Mouse (Mus musculus): ENCODE results near the gene Lhpp. TPM values are rescaled to one million over a fixed set of nuclear protein-coding genes. Genes with fewer than 3 reads are reported as not detected.

Lhpp gene
- polyA plus RNA-seq, 1 experiment, result 4.7 TPM

DNA sequence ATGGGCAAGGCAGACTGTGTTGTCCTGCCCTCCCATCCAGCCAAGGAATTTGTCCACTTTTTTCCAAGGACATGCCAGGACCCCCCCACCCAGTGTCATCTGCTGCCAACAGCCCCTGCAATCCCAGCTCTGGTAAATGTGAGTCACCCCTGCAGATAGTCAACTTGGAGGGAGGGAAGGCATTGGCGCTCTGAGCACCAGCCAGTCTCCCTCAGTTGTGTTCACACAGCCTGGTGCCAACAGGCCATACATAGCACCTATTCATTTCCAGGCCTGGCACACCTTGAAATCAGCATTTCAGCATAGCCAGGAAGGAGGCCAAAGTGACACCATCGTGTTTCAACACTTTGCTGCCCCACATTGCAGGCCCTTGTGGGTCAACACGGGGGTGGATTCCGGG, 73.5 kb downstream of the Lhpp start:
- Histone ChIP-seq H3K79me2 (ENCODE audit: control insufficient read depth, insufficient read depth) (no peaks in the 10 kb centered on the region), H3K36me3 (ENCODE audit: control insufficient read depth, insufficient read depth) (no peaks in the 10 kb centered on the region), H3K4me3 (no peak overlapping the region), H3K4me2 (ENCODE audit: low read depth) (no peak overlapping the region), H3ac (ENCODE audit: control insufficient read depth, insufficient read length) (no peak overlapping the region), H3K27me3 (ENCODE audit: control insufficient read depth, insufficient read depth, insufficient read length) (no peaks in the 10 kb centered on the region)
- TF ChIP-seq CEBPB (IDR thresholded peaks at IDR 0.05; ENCODE audit: insufficient read depth, poor library complexity, severe bottlenecking) (no peak), POLR2AphosphoS2 (IDR thresholded peaks at IDR 0.05; ENCODE audit: insufficient read length, low read depth) (no peak), MYOD1 (IDR thresholded peaks at IDR 0.05; ENCODE audit: control insufficient read depth in 1 of 3, insufficient read length in 2 of 3, low read depth in 2 of 3) (no peak), SRF (IDR thresholded peaks at IDR 0.05; ENCODE audit: control insufficient read depth, insufficient read length, low read depth) (no peak), TCF3 (IDR thresholded peaks at IDR 0.05; ENCODE audit: insufficient read length, low read depth) (no peak), TCF12 (IDR thresholded peaks at IDR 0.05; ENCODE audit: insufficient read depth, poor library complexity, severe bottlenecking) (no peak), MYOG (IDR thresholded peaks at IDR 0.05; ENCODE audit: control insufficient read depth in 1 of 3, insufficient read depth in 1 of 3, insufficient read length in 2 of 3, low read depth in 2 of 3) (no peak), REST (IDR thresholded peaks at IDR 0.05; ENCODE audit: insufficient read depth, insufficient read length) (no peak), MAX (IDR thresholded peaks at IDR 0.05; ENCODE audit: low read depth) (no peak), USF1 (IDR thresholded peaks at IDR 0.05; ENCODE audit: low read depth) (no peak), E2F4 (IDR thresholded peaks at IDR 0.05; ENCODE audit: insufficient read depth) (no peak), POLR2A (IDR thresholded peaks at IDR 0.05; ENCODE audit: insufficient read length, low read depth) (no peak)

DNA sequence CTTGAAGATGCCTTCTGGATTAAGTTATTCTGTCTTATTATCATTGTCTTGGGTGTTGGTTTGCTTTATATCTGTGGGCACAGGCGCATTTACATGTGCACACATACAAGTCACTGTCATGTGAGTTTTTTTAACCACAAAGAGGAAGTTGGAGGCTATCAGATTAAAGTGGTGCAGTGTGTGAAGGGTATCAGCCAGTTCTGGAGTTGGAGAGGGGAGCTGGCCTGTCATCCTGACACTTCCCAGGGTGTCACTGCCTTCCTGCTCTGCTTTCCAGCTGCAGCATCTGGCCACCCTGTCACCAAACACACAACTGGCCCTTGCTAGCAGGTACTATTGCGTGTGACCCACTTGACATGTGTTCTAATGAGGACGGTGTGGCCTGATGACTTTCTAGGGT, 76.1 kb downstream of the Lhpp start:
- H3K4me3 ChIP-seq, result no peak overlapping the region
- no peak overlapping the region for H3ac ChIP-seq (ENCODE audit: control insufficient read depth, insufficient read length)
- TF ChIP-seq MAX (IDR thresholded peaks at IDR 0.05; ENCODE audit: low read depth) (no peak), MYOD1 (IDR thresholded peaks at IDR 0.05; ENCODE audit: control insufficient read depth in 1 of 3, insufficient read length in 2 of 3, low read depth in 2 of 3) (no peak), MYOG (IDR thresholded peaks at IDR 0.05; ENCODE audit: control insufficient read depth in 1 of 3, insufficient read depth in 1 of 3, insufficient read length in 2 of 3, low read depth in 2 of 3) (no peak), TCF12 (IDR thresholded peaks at IDR 0.05; ENCODE audit: insufficient read depth, poor library complexity, severe bottlenecking) (no peak), SRF (IDR thresholded peaks at IDR 0.05; ENCODE audit: control insufficient read depth, insufficient read length, low read depth) (no peak), POLR2AphosphoS2 (IDR thresholded peaks at IDR 0.05; ENCODE audit: insufficient read length, low read depth) (no peak), REST (IDR thresholded peaks at IDR 0.05; ENCODE audit: insufficient read depth, insufficient read length) (no peak), E2F4 (IDR thresholded peaks at IDR 0.05; ENCODE audit: insufficient read depth) (no peak), TCF3 (IDR thresholded peaks at IDR 0.05; ENCODE audit: insufficient read length, low read depth) (no peak), CEBPB (IDR thresholded peaks at IDR 0.05; ENCODE audit: insufficient read depth, poor library complexity, severe bottlenecking) (no peak), POLR2A (IDR thresholded peaks at IDR 0.05; ENCODE audit: insufficient read length, low read depth) (no peak), USF1 (IDR thresholded peaks at IDR 0.05; ENCODE audit: low read depth) (no peak)

DNA sequence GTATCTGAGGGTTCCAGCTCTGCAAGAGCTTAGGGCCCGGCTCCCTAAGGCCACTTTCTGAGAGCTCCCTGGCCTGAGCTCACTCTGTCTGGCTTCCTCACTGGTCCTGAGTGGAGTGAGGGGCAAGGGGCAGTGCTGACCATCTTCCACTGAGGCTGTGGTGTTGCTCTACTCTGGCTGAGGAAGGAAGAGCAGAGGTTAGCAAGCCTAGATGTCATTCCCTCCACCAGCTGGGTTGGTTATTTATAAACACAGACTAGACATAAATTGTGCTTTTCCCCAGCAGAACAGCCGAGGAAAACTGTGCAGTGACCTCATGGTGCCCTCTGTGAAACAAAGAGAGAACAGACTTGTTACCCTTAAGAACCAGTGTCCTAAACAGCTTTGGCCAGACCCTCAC, 77.5 kb downstream of the Lhpp start:
- H3K27me3 ChIP-seq (ENCODE audit: control insufficient read depth, insufficient read depth, insufficient read length), result no peaks in the 10 kb centered on the region
- H3K4me3 ChIP-seq, result no peak overlapping the region
- H3K79me2 ChIP-seq (ENCODE audit: control insufficient read depth, insufficient read depth), result no peaks in the 10 kb centered on the region
- no peaks in the 10 kb centered on the region for H3K36me3 ChIP-seq (ENCODE audit: control insufficient read depth, insufficient read depth)
- TF ChIP-seq USF1 (IDR thresholded peaks at IDR 0.05; ENCODE audit: low read depth) (no peak), POLR2AphosphoS2 (IDR thresholded peaks at IDR 0.05; ENCODE audit: insufficient read length, low read depth) (no peak), MYOG (IDR thresholded peaks at IDR 0.05; ENCODE audit: control insufficient read depth in 1 of 3, insufficient read depth in 1 of 3, insufficient read length in 2 of 3, low read depth in 2 of 3) (no peak), SRF (IDR thresholded peaks at IDR 0.05; ENCODE audit: control insufficient read depth, insufficient read length, low read depth) (no peak), REST (IDR thresholded peaks at IDR 0.05; ENCODE audit: insufficient read depth, insufficient read length) (no peak), TCF12 (IDR thresholded peaks at IDR 0.05; ENCODE audit: insufficient read depth, poor library complexity, severe bottlenecking) (no peak), MAX (IDR thresholded peaks at IDR 0.05; ENCODE audit: low read depth) (no peak), POLR2A (IDR thresholded peaks at IDR 0.05; ENCODE audit: insufficient read length, low read depth) (no peak), E2F4 (IDR thresholded peaks at IDR 0.05; ENCODE audit: insufficient read depth) (no peak), CEBPB (IDR thresholded peaks at IDR 0.05; ENCODE audit: insufficient read depth, poor library complexity, severe bottlenecking) (no peak), TCF3 (IDR thresholded peaks at IDR 0.05; ENCODE audit: insufficient read length, low read depth) (no peak), MYOD1 (IDR thresholded peaks at IDR 0.05; ENCODE audit: control insufficient read depth in 1 of 3, insufficient read length in 2 of 3, low read depth in 2 of 3) (no peak)
- no peak overlapping the region for H3ac ChIP-seq (ENCODE audit: control insufficient read depth, insufficient read length)
- H3K4me2 ChIP-seq (ENCODE audit: low read depth), result no peak overlapping the region

More for the DNA sequence above, 76.1 kb downstream of the Lhpp start:
- Histone ChIP-seq H3K79me2 (ENCODE audit: control insufficient read depth, insufficient read depth) (no peaks in the 10 kb centered on the region), H3K27me3 (ENCODE audit: control insufficient read depth, insufficient read depth, insufficient read length) (no peaks in the 10 kb centered on the region), H3K4me2 (ENCODE audit: low read depth) (no peak overlapping the region), H3K36me3 (ENCODE audit: control insufficient read depth, insufficient read depth) (no peaks in the 10 kb centered on the region)

DNA sequence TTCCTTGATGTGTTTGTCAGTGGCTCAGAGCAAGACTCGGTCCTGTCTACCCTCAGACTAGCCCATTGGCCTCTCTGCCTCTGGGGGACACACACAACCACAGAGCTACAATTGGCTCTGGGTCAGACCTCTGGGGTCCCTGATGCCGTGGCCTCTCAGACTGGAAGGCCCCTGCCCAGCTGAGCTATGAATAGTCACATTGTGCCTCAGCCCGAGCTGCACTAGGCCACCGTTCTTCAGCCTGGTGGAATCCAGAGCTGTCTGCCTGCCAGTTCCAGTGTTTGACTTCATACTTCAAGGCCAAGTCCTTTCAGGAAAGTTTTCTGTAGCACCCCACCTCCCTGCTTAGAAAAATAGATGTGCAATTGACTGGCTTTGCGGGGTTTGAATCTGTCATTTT, 78.3 kb downstream of the Lhpp start:
- Histone ChIP-seq H3K4me3 (no peak overlapping the region), H3K36me3 (ENCODE audit: control insufficient read depth, insufficient read depth) (no peaks in the 10 kb centered on the region), H3ac (ENCODE audit: control insufficient read depth, insufficient read length) (no peak overlapping the region), H3K27me3 (ENCODE audit: control insufficient read depth, insufficient read depth, insufficient read length) (no peaks in the 10 kb centered on the region), H3K4me2 (ENCODE audit: low read depth) (no peak overlapping the region), H3K79me2 (ENCODE audit: control insufficient read depth, insufficient read depth) (no peaks in the 10 kb centered on the region)
- no peak for TF ChIP-seq REST (IDR thresholded peaks at IDR 0.05; ENCODE audit: insufficient read depth, insufficient read length)
- no peak for TF ChIP-seq MAX (IDR thresholded peaks at IDR 0.05; ENCODE audit: low read depth)
- no peak for TF ChIP-seq TCF3 (IDR thresholded peaks at IDR 0.05; ENCODE audit: insufficient read length, low read depth)
- TF ChIP-seq MYOG (IDR thresholded peaks at IDR 0.05; ENCODE audit: control insufficient read depth in 1 of 3, insufficient read depth in 1 of 3, insufficient read length in 2 of 3, low read depth in 2 of 3), result no peak
- no peak for TF ChIP-seq CEBPB (IDR thresholded peaks at IDR 0.05; ENCODE audit: insufficient read depth, poor library complexity, severe bottlenecking)
- no peak for TF ChIP-seq POLR2A (IDR thresholded peaks at IDR 0.05; ENCODE audit: insufficient read length, low read depth)
- no peak for TF ChIP-seq USF1 (IDR thresholded peaks at IDR 0.05; ENCODE audit: low read depth)
- TF ChIP-seq TCF12 (IDR thresholded peaks at IDR 0.05; ENCODE audit: insufficient read depth, poor library complexity, severe bottlenecking), result no peak
- no peak for TF ChIP-seq E2F4 (IDR thresholded peaks at IDR 0.05; ENCODE audit: insufficient read depth)
- TF ChIP-seq MYOD1 (IDR thresholded peaks at IDR 0.05; ENCODE audit: control insufficient read depth in 1 of 3, insufficient read length in 2 of 3, low read depth in 2 of 3), result no peak
- TF ChIP-seq POLR2AphosphoS2 (IDR thresholded peaks at IDR 0.05; ENCODE audit: insufficient read length, low read depth), result no peak
- TF ChIP-seq SRF (IDR thresholded peaks at IDR 0.05; ENCODE audit: control insufficient read depth, insufficient read length, low read depth), result no peak

Measured in myocyte (in vitro differentiated cells).